Mouse (Mus musculus): ENCODE results near the gene Atp1a3.
A peak's percentile ranks its signal among the peaks of the same experiment; 100 is the strongest.

Atp1a3 gene

GRCm38 (mm10) chr7:24964288-24964687 is 41.5 kb downstream of the Atp1a3 start:
- no peak for DNase-seq

DNA sequence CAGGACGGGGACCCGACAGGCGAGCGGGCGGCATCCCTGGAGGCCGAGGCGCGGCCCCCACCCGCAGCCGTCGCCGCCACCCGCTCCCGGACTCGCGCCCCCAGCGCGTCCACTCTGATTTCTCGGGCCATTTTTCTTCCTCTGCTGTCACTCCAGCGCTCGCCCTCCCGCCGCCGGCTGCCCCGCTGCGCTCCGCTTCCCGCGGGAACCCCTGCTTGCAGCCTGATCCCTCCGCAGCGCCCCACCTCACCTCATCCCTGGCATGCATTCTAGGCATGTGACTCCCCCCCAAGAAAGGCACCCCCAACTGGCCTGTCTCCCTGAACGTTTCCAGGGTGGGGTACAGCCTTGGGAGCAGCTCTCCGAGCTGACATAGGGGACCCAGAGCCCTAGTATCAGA is 50.5 kb downstream of the Atp1a3 start:
- DNase-seq: peak; percentile 25 to 32

DNA sequence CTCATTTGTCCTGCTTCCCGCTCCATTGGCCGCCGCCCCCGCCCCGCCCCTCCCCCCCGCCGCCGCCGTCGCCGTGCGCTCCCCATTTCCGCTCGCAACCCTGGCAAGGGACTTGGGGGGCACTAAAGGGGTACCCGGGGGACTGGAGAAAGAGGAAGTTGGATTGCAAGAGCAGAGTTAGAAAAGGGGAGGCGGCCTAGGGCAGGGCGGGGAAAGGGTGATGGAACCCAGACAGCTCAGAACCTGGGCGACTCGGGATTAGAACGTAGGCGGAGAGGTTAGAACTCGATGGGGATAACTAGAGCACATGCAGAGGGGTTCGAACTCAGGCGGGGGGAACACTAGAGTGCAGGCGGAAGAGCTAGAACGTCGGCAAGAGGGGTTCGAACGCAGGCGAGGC is 51.3 kb downstream of the Atp1a3 start:
- DNase-seq: peak in 1 of 2 experiments; percentile 41

- DNase-seq: no peak
Observed at GRCm38 (mm10) chr7:24953966-24954365, 51.8 kb downstream of the Atp1a3 start.

- DNase-seq: peak; percentile 90
Observed at GRCm38 (mm10) chr7:24949958-24950623, 55.7 kb downstream of the Atp1a3 start.

DNA sequence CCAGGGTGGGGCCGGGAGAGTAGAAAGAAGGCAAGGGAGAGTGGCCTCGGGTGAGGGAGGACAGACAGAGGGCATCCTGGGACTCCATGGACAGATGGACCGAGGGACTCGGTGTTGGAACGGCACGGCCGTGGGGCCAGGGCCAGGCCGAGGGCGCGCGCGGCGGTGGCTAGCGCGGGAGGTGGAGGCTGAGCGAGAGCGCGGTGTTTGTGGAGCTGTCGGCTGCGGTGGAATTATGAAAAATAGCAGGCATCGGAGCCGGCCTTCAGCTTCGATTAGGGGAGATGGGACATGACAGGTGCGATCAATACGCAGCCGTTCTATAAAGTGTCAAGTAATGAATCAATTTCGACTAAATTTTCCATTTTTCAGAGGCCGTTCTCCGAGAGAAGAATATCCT is 57.0 kb downstream of the Atp1a3 start:
- no peak for DNase-seq

- no peak for DNase-seq
Observed at GRCm38 (mm10) chr7:24947316-24948048, 58.3 kb downstream of the Atp1a3 start.

- DNase-seq: no peak
Observed at GRCm38 (mm10) chr7:24944257-24944950, 61.4 kb downstream of the Atp1a3 start, which contains the start of gene Gm4881. Gene Gm4881, minus strand, starts transcription at chr7:24944494.

DNA sequence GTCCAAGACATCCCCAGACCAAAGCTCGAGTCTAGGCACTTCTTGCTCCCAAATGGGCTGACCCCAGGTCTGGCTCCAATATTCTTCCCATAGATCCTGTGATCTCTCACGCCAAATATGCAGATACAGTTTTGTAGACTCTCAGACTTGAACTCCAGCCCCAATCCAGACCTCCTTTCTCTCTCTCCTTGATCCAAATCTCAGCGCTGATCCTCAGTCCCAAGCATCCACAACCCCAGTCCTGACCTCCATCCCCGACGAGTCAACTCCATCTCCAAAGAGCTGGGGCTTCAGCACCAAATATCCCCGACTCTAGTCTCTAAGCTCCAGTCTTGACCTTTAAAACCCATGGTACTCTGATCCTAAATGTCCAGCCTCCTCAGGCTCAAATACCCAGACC is 62.1 kb downstream of the Atp1a3 start:
- DNase-seq: no peak

DNA sequence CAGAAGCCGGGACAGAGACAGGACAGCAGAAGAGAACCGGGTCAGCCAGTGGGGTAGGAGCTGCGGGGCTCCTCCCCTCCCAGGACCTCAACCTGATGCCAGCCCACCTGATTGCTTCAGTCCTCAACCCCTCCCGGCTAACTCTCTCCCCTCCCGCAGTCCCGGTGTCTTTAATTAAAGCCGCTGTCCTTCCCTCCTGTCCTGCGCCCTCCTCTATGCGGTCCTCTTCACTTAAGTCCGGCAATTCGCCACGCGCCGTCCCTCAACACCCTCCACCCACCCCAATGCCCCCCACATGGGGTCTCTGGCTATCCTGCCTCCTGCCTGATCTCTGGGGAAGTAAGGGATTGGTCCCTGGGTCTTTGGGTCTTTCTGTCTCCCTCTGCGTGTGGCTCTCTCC is 74.1 kb downstream of the Atp1a3 start:
- DNase-seq: no peak

GRCm38 (mm10) chr7:24930475-24930874 is 75.3 kb downstream of the Atp1a3 start:
- no peak for DNase-seq
